Mouse (Mus musculus): Measurements from ENCODE around the gene Mtss1l. TPM values are rescaled to one million over a fixed set of nuclear protein-coding genes. Genes with fewer than 3 reads are reported as not detected.

Gene Mtss1l
- polyA plus RNA-seq, 1 experiment from 2014 or later: 14.0 TPM

DNA sequence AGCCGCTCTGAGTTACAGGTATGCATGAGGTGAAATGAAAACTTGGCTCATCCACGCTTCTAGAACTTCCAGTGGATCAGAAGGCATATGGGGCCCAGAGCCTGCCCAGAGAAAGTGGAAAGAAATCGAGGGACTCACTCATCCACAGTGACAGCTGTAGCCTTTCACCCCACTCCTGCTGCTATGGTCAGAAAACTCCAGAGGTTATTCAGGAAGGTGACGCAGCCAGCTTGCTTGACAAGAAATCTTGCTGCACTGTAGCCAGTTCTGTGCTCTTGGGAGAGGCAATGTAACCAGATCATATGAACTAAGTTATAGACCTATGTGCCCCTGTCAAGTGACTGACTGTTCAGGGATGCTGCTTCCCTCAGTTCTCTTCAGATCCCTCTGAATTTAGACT lies 25.2 kb upstream of the Mtss1l start:
- ATAC-seq (ENCODE audit: low read depth): no peak
- Histone ChIP-seq H3K4me1 (replicated peaks) (peaks cover 12% of the 10 kb centered on the region), H3K27ac (replicated peaks) (no peak overlapping the region), H3K27me3 (no peaks in the 10 kb centered on the region), H3K9me3 (no peaks in the 10 kb centered on the region), H3K36me3 (peaks cover 26% of the 10 kb centered on the region; the same call in 1 of the 2 replicates), H3K4me3 (no peak overlapping the region), H3K9ac (no peak overlapping the region), H3K4me2 (no peak overlapping the region)
- WGBS: 87% methylated on average over 4 of the region's 4 CpGs

DNA sequence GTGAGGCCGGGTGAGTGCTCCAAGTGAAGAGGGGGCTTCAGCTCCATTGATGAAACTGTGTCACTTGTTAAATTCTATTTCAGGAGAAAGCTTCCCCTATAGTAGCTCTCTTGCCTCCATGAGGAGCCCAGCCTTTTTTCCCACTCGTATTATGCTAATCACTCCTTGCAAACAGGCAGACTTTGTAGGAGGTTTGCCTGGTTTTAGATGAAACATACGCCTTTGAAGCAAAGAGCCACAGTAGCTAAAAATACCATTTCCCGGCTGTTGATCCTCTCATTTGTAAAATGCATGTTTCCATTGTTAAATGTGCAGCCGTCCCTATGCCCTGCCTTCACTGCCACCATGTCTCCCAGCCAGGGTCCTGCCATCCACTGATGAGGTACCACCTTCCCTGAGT lies 23.7 kb upstream of the Mtss1l start:
- no peak for ATAC-seq (ENCODE audit: low read depth)
- WGBS: 90% methylated on average over 5 of the region's 5 CpGs
- H3K4me2 ChIP-seq: no peak overlapping the region
- no peak overlapping the region for H3K9ac ChIP-seq
- no peaks in the 10 kb centered on the region for H3K9me3 ChIP-seq
- no peaks in the 10 kb centered on the region for H3K27me3 ChIP-seq
- H3K27ac ChIP-seq (replicated peaks): no peak overlapping the region
- peaks cover 24% of the 10 kb centered on the region; the same call in 1 of the 2 replicates for H3K36me3 ChIP-seq
- no peak overlapping the region for H3K4me3 ChIP-seq
- peaks cover 27% of the 10 kb centered on the region for H3K4me1 ChIP-seq (replicated peaks)

DNA sequence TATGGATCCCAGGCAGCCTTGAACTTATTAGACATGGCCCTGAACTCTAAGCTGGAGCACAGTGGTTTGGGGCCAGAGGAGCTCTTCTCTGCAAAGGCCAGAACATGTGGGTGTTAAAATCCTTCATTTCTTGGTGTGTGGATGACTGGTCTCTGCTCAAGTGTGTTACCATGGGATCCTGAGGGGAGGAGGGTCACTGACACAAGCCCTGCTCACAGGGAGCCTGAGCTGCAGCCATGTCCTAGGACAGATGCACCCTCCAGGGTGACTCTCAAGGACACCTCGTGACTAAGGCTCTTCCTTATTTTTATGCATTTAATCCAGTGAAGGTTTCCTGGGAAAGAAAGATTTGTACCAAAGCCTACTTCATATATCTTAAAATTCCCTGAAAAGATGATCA lies 23.2 kb upstream of the Mtss1l start:
- no peaks in the 10 kb centered on the region for H3K9me3 ChIP-seq
- H3K9ac ChIP-seq: no peak overlapping the region
- H3K4me1 ChIP-seq (replicated peaks): peaks cover 32% of the 10 kb centered on the region
- H3K27ac ChIP-seq (replicated peaks): no peak overlapping the region
- ATAC-seq (ENCODE audit: low read depth): no peak
- H3K27me3 ChIP-seq: no peaks in the 10 kb centered on the region
- H3K36me3 ChIP-seq: peaks cover 19% of the 10 kb centered on the region; the same call in 1 of the 2 replicates
- 73% methylated on average over 1 of the region's 1 CpGs for WGBS
- no peak overlapping the region for H3K4me3 ChIP-seq
- H3K4me2 ChIP-seq: no peak overlapping the region

DNA sequence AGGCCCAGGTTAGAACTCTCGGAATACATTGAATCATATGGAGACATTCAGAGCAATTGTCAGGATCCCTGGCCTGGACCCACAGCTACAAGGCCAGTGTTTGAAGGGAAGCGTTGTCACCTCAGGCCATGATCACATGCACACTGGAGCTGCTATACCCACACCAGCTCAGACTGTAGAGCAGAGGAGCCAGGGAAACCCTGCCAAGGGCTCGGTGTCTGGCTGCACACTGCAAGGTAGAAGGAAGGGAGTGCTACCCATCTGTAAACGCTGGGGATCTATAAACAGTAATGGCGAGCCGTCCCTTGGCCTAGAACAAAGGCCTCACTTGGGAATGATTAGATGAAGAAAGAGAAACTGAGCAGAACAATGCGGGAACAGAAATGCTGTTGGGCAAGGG lies 21.8 kb upstream of the Mtss1l start:
- Histone ChIP-seq H3K9ac (no peak overlapping the region), H3K4me2 (no peak overlapping the region), H3K4me1 (replicated peaks) (peaks cover 46% of the 10 kb centered on the region), H3K27me3 (no peaks in the 10 kb centered on the region), H3K36me3 (peaks cover 8% of the 10 kb centered on the region; the same call in 1 of the 2 replicates), H3K9me3 (no peaks in the 10 kb centered on the region), H3K4me3 (no peak overlapping the region), H3K27ac (replicated peaks) (peak overlapping the region; percentile 29; the same call in 1 of the 2 replicates)
- no peak for ATAC-seq (ENCODE audit: low read depth)
- 75% methylated on average over 7 of the region's 7 CpGs for WGBS

DNA sequence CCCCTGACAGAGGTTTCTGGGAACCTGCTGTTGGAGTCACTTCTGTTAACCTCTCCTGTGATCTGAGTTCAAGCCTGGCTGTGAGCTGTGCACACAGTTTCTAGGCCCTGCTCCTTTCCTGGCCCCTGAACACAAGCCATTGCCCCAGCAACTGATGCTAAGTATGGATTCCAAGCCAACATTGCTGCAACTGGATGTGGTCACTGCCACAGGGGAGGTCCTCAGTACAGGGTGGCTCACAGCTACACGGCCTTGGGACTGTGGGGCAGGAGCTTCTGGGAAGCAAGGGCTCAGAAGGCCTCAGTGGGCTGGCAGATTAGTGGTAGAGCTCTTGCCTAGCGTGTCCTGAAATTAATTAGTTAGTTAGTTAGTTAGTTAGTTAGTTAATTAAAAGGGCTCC lies 20.7 kb upstream of the Mtss1l start:
- no peak for ATAC-seq (ENCODE audit: low read depth)
- no peak overlapping the region for H3K9ac ChIP-seq
- peaks cover 46% of the 10 kb centered on the region for H3K4me1 ChIP-seq (replicated peaks)
- no peaks in the 10 kb centered on the region for H3K27me3 ChIP-seq
- 93% methylated on average over 2 of the region's 2 CpGs for WGBS
- no peaks in the 10 kb centered on the region for H3K9me3 ChIP-seq
- peaks cover 8% of the 10 kb centered on the region; the same call in 1 of the 2 replicates for H3K36me3 ChIP-seq
- no peak overlapping the region for H3K4me3 ChIP-seq
- H3K4me2 ChIP-seq: no peak overlapping the region
- H3K27ac ChIP-seq (replicated peaks): 0 out of 2 replicates have a peak overlapping the region, but pooled peaks have one; percentile 3

DNA sequence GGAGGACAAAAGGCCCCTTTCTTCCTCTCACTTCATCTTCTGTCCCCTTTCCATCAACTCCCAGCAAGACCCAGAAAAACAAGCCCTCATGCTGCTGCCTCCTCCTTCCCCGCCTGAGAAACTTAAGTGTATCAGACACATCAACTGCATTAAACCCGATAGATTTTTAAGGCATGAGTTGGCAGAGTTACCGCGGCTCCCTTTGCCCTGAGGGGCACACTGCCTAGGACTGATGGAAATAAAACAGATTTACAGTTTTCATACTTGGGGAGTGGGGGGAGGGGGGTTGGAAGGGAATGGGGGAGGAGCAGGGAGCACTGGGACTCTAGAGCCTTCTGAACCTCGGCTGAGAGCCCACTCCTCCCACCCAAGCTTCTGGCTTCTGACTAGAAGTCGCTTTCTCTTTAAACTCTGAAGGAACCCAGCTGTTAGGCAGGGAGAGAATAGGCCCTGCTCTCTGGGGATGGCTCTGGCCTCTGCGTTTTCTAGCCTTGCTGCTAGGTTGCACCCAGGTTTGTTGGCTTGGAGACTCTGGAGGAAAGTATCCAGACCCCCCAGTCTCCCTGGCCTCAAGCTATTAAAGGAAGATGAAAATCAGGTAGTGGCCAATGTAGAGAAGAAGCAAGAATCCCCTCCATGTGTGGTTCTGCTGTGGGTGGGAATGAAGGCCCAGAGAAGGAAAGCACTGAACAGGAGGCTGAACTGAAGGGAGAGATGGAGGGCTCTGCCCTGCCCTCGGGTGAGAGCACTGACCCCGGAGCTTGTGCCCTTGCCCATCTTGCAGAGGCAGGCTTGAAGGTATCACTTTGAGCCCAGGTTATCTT lies 18.4 kb upstream of the Mtss1l start:
- Histone ChIP-seq H3K27ac (replicated peaks) (peak overlapping the region; percentile 74), H3K4me1 (replicated peaks) (peaks cover 52% of the 10 kb centered on the region), H3K9ac (0 out of 2 replicates have a peak overlapping the region, but pooled peaks have one; percentile 22), H3K4me2 (no peak overlapping the region), H3K4me3 (no peak overlapping the region), H3K27me3 (no peaks in the 10 kb centered on the region), H3K36me3 (peaks cover 5% of the 10 kb centered on the region; the same call in 1 of the 2 replicates), H3K9me3 (no peaks in the 10 kb centered on the region)
- ATAC-seq (ENCODE audit: low read depth): 0 out of 2 replicates have a peak, but pooled peaks have one; percentile 15
- 36% methylated on average over 9 of the region's 9 CpGs for WGBS

DNA sequence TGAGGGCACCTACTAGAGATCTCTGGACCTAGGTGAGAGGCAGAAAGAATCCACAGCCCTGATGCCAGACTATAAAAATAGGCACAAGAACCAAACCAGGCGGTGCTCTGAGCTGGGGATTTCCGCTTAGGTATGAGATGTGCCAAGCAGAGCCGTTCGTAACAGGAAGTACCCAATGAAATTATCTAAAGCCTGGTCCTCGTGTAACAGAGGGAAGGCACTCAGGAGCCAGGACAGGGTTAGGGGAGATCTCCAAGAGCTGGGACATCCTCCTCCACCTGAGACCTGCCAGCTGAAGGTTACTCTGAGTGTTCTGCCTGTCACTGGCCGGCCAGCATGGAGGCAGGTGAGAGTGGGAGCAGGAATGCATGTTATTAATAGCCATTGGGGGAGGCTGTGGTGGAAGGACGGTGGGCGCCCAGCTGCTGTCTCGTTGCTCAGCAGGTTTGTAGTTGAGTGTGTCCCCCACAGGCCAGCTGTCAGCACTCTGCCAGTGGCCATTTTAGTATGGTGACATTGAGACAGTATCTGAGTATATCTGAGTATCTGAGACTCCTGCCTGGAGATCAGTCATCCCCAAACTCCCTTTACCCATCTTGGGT lies 17.7 kb upstream of the Mtss1l start:
- ATAC-seq (ENCODE audit: low read depth): no peak
- H3K27me3 ChIP-seq: no peaks in the 10 kb centered on the region
- H3K4me1 ChIP-seq (replicated peaks): peaks cover 52% of the 10 kb centered on the region
- H3K4me3 ChIP-seq: no peak overlapping the region
- H3K9me3 ChIP-seq: no peaks in the 10 kb centered on the region
- no peak overlapping the region; the same call in 1 of the 2 replicates for H3K9ac ChIP-seq
- WGBS: 77% methylated on average over 9 of the region's 9 CpGs
- H3K27ac ChIP-seq (replicated peaks): peak overlapping the region; percentile 74
- H3K36me3 ChIP-seq: 0 out of 2 replicates have a peak, but pooled peaks cover 5% of the 10 kb centered on the region
- H3K4me2 ChIP-seq: no peak overlapping the region

DNA sequence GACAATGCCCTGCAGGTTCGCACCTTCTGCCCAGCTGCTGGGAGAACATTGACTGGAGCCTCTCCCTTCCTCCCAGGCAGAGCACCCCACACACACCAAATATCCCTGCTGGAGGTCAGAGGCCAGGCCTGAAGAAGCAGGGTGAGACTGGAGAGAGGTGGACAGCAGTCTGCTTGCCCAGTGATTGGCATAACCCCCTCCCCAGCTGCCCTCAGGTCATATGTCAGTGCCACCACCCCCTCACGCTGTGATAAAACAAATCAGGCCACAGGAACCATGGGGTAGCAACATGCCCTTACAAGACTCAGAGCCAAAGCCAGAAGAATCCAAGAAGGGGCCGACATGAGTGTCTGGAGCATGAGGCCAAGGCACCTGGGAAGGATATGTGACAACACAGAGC lies 17.2 kb upstream of the Mtss1l start:
- H3K27me3 ChIP-seq: no peaks in the 10 kb centered on the region
- no peak overlapping the region for H3K4me3 ChIP-seq
- H3K9me3 ChIP-seq: no peaks in the 10 kb centered on the region
- 0 out of 2 replicates have a peak overlapping the region, but pooled peaks have one; percentile 74 for H3K27ac ChIP-seq (replicated peaks)
- H3K9ac ChIP-seq: no peak overlapping the region
- H3K4me1 ChIP-seq (replicated peaks): peaks cover 55% of the 10 kb centered on the region
- WGBS: 88% methylated on average over 3 of the region's 3 CpGs
- no peak overlapping the region for H3K4me2 ChIP-seq
- H3K36me3 ChIP-seq: 0 out of 2 replicates have a peak, but pooled peaks cover 5% of the 10 kb centered on the region
- ATAC-seq (ENCODE audit: low read depth): no peak

DNA sequence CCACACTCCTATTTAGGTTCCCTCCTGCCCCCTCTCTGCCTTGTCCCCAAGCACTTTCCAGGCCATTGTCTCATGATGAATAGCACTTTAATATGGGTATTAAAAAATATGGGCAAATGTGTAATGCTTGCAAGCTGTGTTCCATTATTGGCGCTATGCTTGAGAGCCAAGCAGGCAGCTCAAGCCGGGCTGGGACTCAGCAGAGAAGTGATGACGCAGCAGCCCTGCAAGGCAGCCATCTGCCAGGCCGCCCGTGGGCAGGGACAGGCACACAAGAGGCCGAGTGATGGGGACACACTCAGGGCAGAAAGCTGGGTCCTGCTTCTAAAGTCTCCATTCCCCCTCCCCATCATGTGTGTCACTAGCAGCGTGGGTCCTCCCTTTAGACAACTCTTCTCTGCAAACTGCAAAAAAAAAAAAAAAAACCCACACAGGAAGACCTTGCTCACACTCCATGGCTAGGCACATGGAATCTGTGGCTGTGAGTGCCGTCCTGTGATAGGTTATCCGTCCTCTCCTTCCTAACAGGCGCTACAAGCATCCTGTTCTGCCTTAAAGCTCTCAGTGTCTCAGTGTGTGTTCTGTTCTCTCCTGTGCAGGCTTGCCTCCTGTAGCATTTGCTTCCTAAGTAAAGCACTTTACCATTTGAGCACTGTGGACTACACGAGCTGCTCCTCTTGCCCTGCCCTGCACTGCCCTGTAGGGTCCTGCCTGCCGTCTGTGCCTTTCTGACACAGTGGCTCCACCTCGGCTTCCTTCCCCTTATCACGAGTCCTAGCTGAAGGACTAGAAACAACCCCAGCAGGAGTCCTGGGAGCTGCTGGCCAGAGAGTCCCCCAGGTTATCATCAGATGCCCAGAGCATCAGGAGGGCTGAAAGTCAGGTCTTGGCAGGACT lies 15.6 kb upstream of the Mtss1l start:
- Histone ChIP-seq H3K4me1 (replicated peaks) (peaks cover 62% of the 10 kb centered on the region), H3K9ac (0 out of 2 replicates have a peak overlapping the region, but pooled peaks have one; percentile 26), H3K9me3 (no peaks in the 10 kb centered on the region), H3K27ac (replicated peaks) (peak overlapping the region; percentile 73), H3K4me3 (no peak overlapping the region), H3K36me3 (peaks cover 11% of the 10 kb centered on the region; the same call in 1 of the 2 replicates), H3K27me3 (no peaks in the 10 kb centered on the region), H3K4me2 (no peak overlapping the region)
- WGBS: 62% methylated on average over 14 of the region's 14 CpGs
- peak; percentile 40 for ATAC-seq (ENCODE audit: low read depth)

DNA sequence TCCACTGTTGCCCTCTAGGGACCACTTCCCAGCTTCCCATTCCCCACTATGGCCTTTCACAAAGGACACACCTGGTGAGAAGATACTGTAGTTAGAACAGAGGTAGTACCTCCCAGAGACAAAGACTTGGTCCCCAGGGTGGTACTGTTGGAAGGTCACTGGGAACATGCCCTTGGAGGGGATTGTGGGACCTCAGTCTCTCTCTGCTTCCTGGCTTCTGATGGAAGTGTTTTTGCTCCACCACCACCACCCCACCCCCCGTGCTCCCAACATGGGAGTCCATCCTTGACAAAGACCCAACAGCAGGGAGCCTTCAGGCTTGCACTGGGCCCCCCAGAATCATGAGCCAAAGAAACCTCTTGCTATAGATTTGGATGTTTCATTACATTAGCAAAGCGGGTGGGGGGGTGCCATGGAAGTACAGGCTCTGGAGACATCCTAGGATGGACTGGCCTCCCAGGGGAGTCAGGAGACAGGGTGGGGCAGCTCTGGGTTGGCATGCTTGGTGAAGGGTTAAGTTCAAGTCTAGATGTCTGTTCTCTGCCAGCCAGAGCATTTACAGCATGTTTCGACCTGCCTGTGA lies 14.9 kb upstream of the Mtss1l start:
- Histone ChIP-seq H3K27me3 (no peaks in the 10 kb centered on the region), H3K4me3 (no peak overlapping the region), H3K4me2 (no peak overlapping the region), H3K4me1 (replicated peaks) (peaks cover 61% of the 10 kb centered on the region), H3K9ac (no peak overlapping the region), H3K9me3 (no peaks in the 10 kb centered on the region), H3K27ac (replicated peaks) (peak overlapping the region; percentile 73; the same call in 1 of the 2 replicates), H3K36me3 (peaks cover 19% of the 10 kb centered on the region; the same call in 1 of the 2 replicates)
- no peak for ATAC-seq (ENCODE audit: low read depth)
- WGBS: 89% methylated on average over 3 of the region's 3 CpGs

DNA sequence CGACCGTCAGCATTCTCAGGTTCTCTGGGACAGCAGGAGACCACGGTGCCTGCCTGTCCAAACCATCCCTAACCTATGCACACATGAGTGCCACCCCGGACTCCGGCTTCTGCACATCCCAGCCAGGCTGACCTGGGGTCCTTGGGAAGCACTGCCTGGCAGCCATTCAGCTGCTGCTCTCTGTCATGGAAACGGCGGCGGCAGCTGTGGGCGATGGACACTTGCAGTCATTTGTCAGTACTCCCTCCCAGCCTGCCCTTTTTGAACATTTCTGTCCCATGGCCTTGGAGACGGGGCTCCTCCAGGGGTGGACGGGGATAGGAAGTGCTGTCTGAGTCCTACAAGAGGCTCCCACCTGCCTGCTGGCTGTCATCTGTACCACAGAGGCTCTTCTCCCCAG lies 12.8 kb upstream of the Mtss1l start:
- peaks cover 41% of the 10 kb centered on the region for H3K4me1 ChIP-seq (replicated peaks)
- no peaks in the 10 kb centered on the region for H3K27me3 ChIP-seq
- 0 out of 2 replicates have a peak overlapping the region, but pooled peaks have one; percentile 28 for H3K27ac ChIP-seq (replicated peaks)
- 84% methylated on average over 11 of the region's 11 CpGs for WGBS
- H3K4me3 ChIP-seq: no peak overlapping the region
- no peaks in the 10 kb centered on the region for H3K9me3 ChIP-seq
- no peak overlapping the region for H3K4me2 ChIP-seq
- peaks cover 39% of the 10 kb centered on the region for H3K36me3 ChIP-seq
- H3K9ac ChIP-seq: no peak overlapping the region
- no peak for ATAC-seq (ENCODE audit: low read depth)
